Mouse (Mus musculus): ENCODE results near the gene Nrsn2. TPM values are rescaled to one million over a fixed set of nuclear protein-coding genes. Genes with fewer than 3 reads are reported as not detected.

The Nrsn2 gene
- total and polyA plus RNA-seq, 2 experiments: not detected

DNA sequence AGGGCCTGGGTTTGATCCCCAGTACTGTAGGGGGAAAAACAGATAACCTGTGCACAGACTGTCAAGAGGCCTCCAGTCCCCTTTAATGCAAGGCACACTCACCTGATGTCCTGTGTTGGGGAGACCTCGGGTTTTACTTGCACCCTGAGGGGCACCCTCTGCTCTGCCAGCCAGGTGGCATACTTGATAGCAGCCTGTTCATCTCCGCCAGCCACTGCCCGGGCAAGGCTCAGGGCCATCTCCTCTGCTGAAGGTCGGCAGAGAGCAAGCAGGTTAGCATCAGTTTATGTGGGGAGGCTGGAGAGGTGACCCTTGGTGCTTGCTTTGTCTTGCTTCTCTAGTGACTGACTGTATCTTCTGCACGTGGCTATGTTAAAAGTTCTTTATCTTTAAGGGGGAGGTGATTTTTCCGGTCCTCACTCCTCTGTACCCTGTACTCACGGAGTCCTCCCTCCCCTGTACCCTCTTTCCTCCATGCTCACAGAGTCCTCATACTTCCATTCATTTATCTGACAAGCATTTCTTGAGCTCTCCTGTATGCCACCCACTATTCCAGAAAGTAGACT is 45.5 kb downstream of the Nrsn2 start:
- no peaks in the 10 kb centered on the region for H3K27me3 ChIP-seq (ENCODE audit: control insufficient read depth, insufficient read depth, low read length)
- no peaks in the 10 kb centered on the region; the same call in 1 of the 2 replicates for H3K79me2 ChIP-seq (ENCODE audit: control insufficient read depth, insufficient read depth, low read length)
- TF ChIP-seq POLR2A (IDR thresholded peaks at IDR 0.05; ENCODE audit: extremely low read depth, insufficient read depth, low read length) (no peak), CTCF (IDR thresholded peaks at IDR 0.05; ENCODE audit: low read depth, low read length) (no peak)
- DNase-seq (ENCODE audit: extremely low read depth, low read depth, low spot score): no peak
- H3K27ac ChIP-seq (replicated peaks; ENCODE audit: insufficient read depth, low read depth, low read length): no peak overlapping the region
- H3K9ac ChIP-seq (ENCODE audit: low read depth, low read length): no peak overlapping the region
- peaks cover 10% of the 10 kb centered on the region for H3K4me1 ChIP-seq (ENCODE audit: control insufficient read depth, insufficient read depth, low read length)
- WGBS: 44% methylated on average over 7 of the region's 7 CpGs
- H3K36me3 ChIP-seq (ENCODE audit: control insufficient read depth, insufficient read depth, low read length): peaks cover 7% of the 10 kb centered on the region; the same call in 1 of the 2 replicates
- H3K4me3 ChIP-seq (ENCODE audit: insufficient read depth, low read depth, low read length): no peak overlapping the region

DNA sequence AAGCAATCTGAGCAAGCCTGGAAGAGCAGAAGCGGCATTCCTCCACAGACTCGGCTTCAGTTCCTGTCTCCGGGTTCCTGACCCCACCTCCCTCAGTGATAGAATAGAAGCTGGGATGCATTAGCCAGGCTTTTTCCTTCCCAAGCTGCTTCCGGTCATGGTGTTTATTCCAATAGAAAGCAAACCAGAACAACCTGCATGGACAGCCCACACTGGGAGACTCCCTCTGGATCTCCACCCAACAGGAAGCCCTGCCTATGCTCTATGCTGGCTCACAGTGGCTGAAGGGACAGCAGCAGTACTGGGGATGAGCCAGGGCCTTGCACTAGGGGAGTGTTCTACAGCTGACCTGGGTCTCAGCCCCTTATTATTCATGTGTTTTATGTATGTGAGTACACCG is 48.5 kb downstream of the Nrsn2 start:
- TF ChIP-seq CTCF (IDR thresholded peaks at IDR 0.05; ENCODE audit: low read depth, low read length): no peak
- no peak for TF ChIP-seq POLR2A (IDR thresholded peaks at IDR 0.05; ENCODE audit: extremely low read depth, insufficient read depth, low read length)
- Histone ChIP-seq H3K79me2 (ENCODE audit: control insufficient read depth, insufficient read depth, low read length) (no peaks in the 10 kb centered on the region; the same call in 1 of the 2 replicates), H3K36me3 (ENCODE audit: control insufficient read depth, insufficient read depth, low read length) (peaks cover 15% of the 10 kb centered on the region; the same call in 1 of the 2 replicates), H3K27ac (replicated peaks; ENCODE audit: insufficient read depth, low read depth, low read length) (no peak overlapping the region), H3K4me1 (ENCODE audit: control insufficient read depth, insufficient read depth, low read length) (peaks cover 2% of the 10 kb centered on the region; the same call in 1 of the 2 replicates), H3K4me3 (ENCODE audit: insufficient read depth, low read depth, low read length) (no peak overlapping the region), H3K9ac (ENCODE audit: low read depth, low read length) (no peak overlapping the region), H3K27me3 (ENCODE audit: control insufficient read depth, insufficient read depth, low read length) (no peaks in the 10 kb centered on the region)
- no peak for DNase-seq (ENCODE audit: extremely low read depth, low read depth, low spot score)
- WGBS: 76% methylated on average over 5 of the region's 5 CpGs

DNA sequence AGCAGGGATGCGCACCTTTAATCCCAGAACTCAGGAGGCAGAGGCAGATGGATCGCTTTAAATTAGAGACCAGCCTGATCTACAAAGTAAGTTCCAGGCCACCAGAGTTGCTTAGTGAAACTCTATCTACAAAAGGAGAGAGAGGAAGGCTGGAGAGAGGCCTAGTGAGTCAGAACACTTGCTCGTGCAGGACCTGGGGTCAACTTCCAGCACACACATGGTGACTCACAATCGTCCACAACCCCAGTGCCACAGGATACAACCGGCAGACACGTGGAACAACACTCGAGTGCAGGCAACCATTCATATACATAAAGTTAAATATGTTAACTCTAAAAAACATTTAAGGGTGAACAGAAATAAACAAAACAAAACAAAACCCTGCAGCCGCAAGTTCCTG is 49.8 kb downstream of the Nrsn2 start:
- Histone ChIP-seq H3K27ac (replicated peaks; ENCODE audit: insufficient read depth, low read depth, low read length) (no peak overlapping the region), H3K27me3 (ENCODE audit: control insufficient read depth, insufficient read depth, low read length) (no peaks in the 10 kb centered on the region), H3K4me3 (ENCODE audit: insufficient read depth, low read depth, low read length) (no peak overlapping the region), H3K9ac (ENCODE audit: low read depth, low read length) (no peak overlapping the region), H3K4me1 (ENCODE audit: control insufficient read depth, insufficient read depth, low read length) (peaks cover 2% of the 10 kb centered on the region; the same call in 1 of the 2 replicates), H3K79me2 (ENCODE audit: control insufficient read depth, insufficient read depth, low read length) (no peaks in the 10 kb centered on the region; the same call in 1 of the 2 replicates), H3K36me3 (ENCODE audit: control insufficient read depth, insufficient read depth, low read length) (peaks cover 19% of the 10 kb centered on the region; the same call in 1 of the 2 replicates)
- 89% methylated on average over 8 of the region's 8 CpGs for WGBS
- TF ChIP-seq CTCF (IDR thresholded peaks at IDR 0.05; ENCODE audit: low read depth, low read length) (no peak), POLR2A (IDR thresholded peaks at IDR 0.05; ENCODE audit: extremely low read depth, insufficient read depth, low read length) (no peak)
- no peak for DNase-seq (ENCODE audit: extremely low read depth, low read depth, low spot score)

DNA sequence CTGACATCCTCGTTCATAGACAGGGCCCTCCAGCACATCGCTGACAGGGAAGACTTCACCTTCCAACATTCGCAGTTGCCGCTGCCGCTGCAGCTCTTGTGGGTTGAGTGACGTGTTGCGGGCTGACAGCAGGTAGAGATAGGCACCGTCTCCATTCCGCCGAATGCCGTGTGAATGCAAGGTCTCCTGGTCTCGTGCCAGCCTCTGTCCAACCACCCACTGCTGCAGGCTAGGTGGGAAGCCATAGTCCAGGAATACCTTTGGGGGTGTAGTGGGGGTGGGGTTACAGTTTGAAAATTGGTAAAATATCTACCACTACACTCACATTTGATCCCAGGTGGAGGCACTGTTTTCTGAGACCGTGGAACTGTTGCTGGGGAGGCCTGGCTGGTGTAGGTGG is 50.3 kb downstream of the Nrsn2 start:
- H3K79me2 ChIP-seq (ENCODE audit: control insufficient read depth, insufficient read depth, low read length): no peaks in the 10 kb centered on the region; the same call in 1 of the 2 replicates
- no peaks in the 10 kb centered on the region for H3K27me3 ChIP-seq (ENCODE audit: control insufficient read depth, insufficient read depth, low read length)
- H3K4me3 ChIP-seq (ENCODE audit: insufficient read depth, low read depth, low read length): no peak overlapping the region
- H3K4me1 ChIP-seq (ENCODE audit: control insufficient read depth, insufficient read depth, low read length): no peaks in the 10 kb centered on the region
- H3K36me3 ChIP-seq (ENCODE audit: control insufficient read depth, insufficient read depth, low read length): peaks cover 19% of the 10 kb centered on the region; the same call in 1 of the 2 replicates
- TF ChIP-seq CTCF (IDR thresholded peaks at IDR 0.05; ENCODE audit: low read depth, low read length): no peak
- no peak for TF ChIP-seq POLR2A (IDR thresholded peaks at IDR 0.05; ENCODE audit: extremely low read depth, insufficient read depth, low read length)
- no peak overlapping the region for H3K27ac ChIP-seq (replicated peaks; ENCODE audit: insufficient read depth, low read depth, low read length)
- no peak overlapping the region for H3K9ac ChIP-seq (ENCODE audit: low read depth, low read length)
- 96% methylated on average over 13 of the region's 13 CpGs for WGBS
- DNase-seq (ENCODE audit: extremely low read depth, low read depth, low spot score): no peak

DNA sequence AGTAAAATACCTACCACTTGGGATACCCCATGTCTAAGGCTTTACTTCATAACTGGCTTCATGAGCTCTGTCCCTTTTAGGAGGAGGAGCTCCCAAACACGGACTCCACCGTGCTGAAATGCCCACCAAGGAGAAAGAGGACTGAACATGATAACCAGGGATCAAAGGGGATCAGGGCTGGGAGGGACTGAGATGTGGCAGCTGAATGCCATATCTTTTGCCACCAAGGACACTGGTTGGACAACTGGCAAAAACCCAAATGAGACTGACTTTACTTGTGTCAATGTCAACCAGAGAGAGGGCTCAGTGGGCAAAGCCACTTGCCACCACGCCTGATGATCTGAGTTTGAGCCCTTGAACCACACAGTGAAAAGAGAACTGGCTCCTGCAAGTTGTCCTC is 51.6 kb downstream of the Nrsn2 start:
- WGBS: 75% methylated on average over 3 of the region's 3 CpGs

DNA sequence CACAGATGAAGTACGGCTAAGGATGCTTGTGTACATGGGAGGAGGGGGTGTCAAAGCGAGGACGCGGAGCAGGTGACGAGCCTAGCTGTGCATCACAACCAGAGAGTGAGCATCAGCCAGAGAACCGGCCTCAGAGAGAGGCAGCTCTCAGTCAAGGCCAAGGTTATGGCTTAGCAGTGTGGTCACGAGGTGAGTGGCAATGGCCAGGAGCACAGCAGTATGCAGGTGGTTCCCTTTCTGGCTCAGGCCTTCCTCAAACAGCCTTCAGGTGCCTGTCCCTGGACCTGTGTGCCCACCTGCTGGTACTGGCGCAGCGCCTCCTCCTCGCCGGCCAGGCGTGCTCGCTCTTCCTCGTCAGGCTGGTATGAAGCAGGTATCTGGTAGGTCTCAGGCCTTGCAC is 52.5 kb downstream of the Nrsn2 start:
- Histone ChIP-seq H3K27me3 (ENCODE audit: control insufficient read depth, insufficient read depth, low read length) (no peaks in the 10 kb centered on the region), H3K27ac (replicated peaks; ENCODE audit: insufficient read depth, low read depth, low read length) (no peak overlapping the region), H3K4me3 (ENCODE audit: insufficient read depth, low read depth, low read length) (no peak overlapping the region), H3K9ac (ENCODE audit: low read depth, low read length) (no peak overlapping the region), H3K4me1 (ENCODE audit: control insufficient read depth, insufficient read depth, low read length) (no peaks in the 10 kb centered on the region), H3K79me2 (ENCODE audit: control insufficient read depth, insufficient read depth, low read length) (no peaks in the 10 kb centered on the region), H3K36me3 (ENCODE audit: control insufficient read depth, insufficient read depth, low read length) (peaks cover 22% of the 10 kb centered on the region; the same call in 1 of the 2 replicates)
- WGBS: 96% methylated on average over 14 of the region's 14 CpGs
- TF ChIP-seq POLR2A (IDR thresholded peaks at IDR 0.05; ENCODE audit: extremely low read depth, insufficient read depth, low read length): no peak
- TF ChIP-seq CTCF (IDR thresholded peaks at IDR 0.05; ENCODE audit: low read depth, low read length): no peak
- DNase-seq (ENCODE audit: extremely low read depth, low read depth, low spot score): no peak

More for the DNA sequence above, 51.6 kb downstream of the Nrsn2 start:
- H3K36me3 ChIP-seq (ENCODE audit: control insufficient read depth, insufficient read depth, low read length): peaks cover 24% of the 10 kb centered on the region; the same call in 1 of the 2 replicates
- H3K4me3 ChIP-seq (ENCODE audit: insufficient read depth, low read depth, low read length): no peak overlapping the region
- H3K27me3 ChIP-seq (ENCODE audit: control insufficient read depth, insufficient read depth, low read length): no peaks in the 10 kb centered on the region
- H3K9ac ChIP-seq (ENCODE audit: low read depth, low read length): no peak overlapping the region
- no peaks in the 10 kb centered on the region for H3K79me2 ChIP-seq (ENCODE audit: control insufficient read depth, insufficient read depth, low read length)
- TF ChIP-seq POLR2A (IDR thresholded peaks at IDR 0.05; ENCODE audit: extremely low read depth, insufficient read depth, low read length) (no peak), CTCF (IDR thresholded peaks at IDR 0.05; ENCODE audit: low read depth, low read length) (no peak)
- H3K4me1 ChIP-seq (ENCODE audit: control insufficient read depth, insufficient read depth, low read length): no peaks in the 10 kb centered on the region
- no peak overlapping the region for H3K27ac ChIP-seq (replicated peaks; ENCODE audit: insufficient read depth, low read depth, low read length)
- no peak for DNase-seq (ENCODE audit: extremely low read depth, low read depth, low spot score)

Data from liver, adult 2 months (tissue).